Mouse (Mus musculus) fibroblast of lung, adult 2 months (primary cell): ENCODE measurements around the gene Nars2.
A peak's percentile ranks its signal among the peaks of the same experiment; 100 is the strongest.

ENCODE experiments used
- DNase-seq: peaks from one replicate; pipeline ENCODE4 v3.0.0-alpha.2; 2011; ENCODE audit warnings: low read depth

Gene Nars2

GRCm38 (mm10) chr7:96971027-96971996, 20.0 kb downstream of the Nars2 start:
- DNase-seq: no peak

GRCm38 (mm10) chr7:96972138-96972904, 21.0 kb downstream of the Nars2 start:
- DNase-seq: no peak

GRCm38 (mm10) chr7:96975914-96976313, 24.6 kb downstream of the Nars2 start:
- DNase-seq: no peak

GRCm38 (mm10) chr7:96977209-96977608, 25.9 kb downstream of the Nars2 start:
- DNase-seq: no peak

- DNase-seq: no peak
Measured at GRCm38 (mm10) chr7:96981366-96981765, 30.1 kb downstream of the Nars2 start.

- peak; percentile 29 for DNase-seq
Measured at GRCm38 (mm10) chr7:96983660-96984347, 32.5 kb downstream of the Nars2 start.

- DNase-seq: peak; percentile 64
Measured at GRCm38 (mm10) chr7:96985798-96986197, 34.5 kb downstream of the Nars2 start.

- no peak for DNase-seq
Measured at GRCm38 (mm10) chr7:96986795-96987445, 35.6 kb downstream of the Nars2 start.

- peak; percentile 47 for DNase-seq
Measured at GRCm38 (mm10) chr7:96987676-96988075, 36.4 kb downstream of the Nars2 start.

GRCm38 (mm10) chr7:97012956-97013355, 61.7 kb downstream of the Nars2 start:
- DNase-seq: no peak

- DNase-seq: no peak
Measured at GRCm38 (mm10) chr7:97018005-97018404, 66.7 kb downstream of the Nars2 start.

GRCm38 (mm10) chr7:97018418-97018817, 67.1 kb downstream of the Nars2 start:
- no peak for DNase-seq

- DNase-seq: no peak
Measured at GRCm38 (mm10) chr7:97019303-97019702, 68.0 kb downstream of the Nars2 start.

- DNase-seq: no peak
Measured at GRCm38 (mm10) chr7:97026772-97027358, 75.6 kb downstream of the Nars2 start.

- peak; percentile 10 for DNase-seq
Measured at GRCm38 (mm10) chr7:97029151-97029550, 77.8 kb downstream of the Nars2 start.

- DNase-seq: no peak
Measured at GRCm38 (mm10) chr7:97032412-97032811, 81.1 kb downstream of the Nars2 start.

GRCm38 (mm10) chr7:97039641-97040040, 88.3 kb downstream of the Nars2 start:
- no peak for DNase-seq

GRCm38 (mm10) chr7:97041868-97042449, 90.7 kb downstream of the Nars2 start:
- DNase-seq: no peak

GRCm38 (mm10) chr7:97042981-97043380, 91.7 kb downstream of the Nars2 start:
- DNase-seq: no peak

GRCm38 (mm10) chr7:97060966-97061365, 109.7 kb downstream of the Nars2 start:
- no peak for DNase-seq

- DNase-seq: no peak
Measured at GRCm38 (mm10) chr7:97071512-97071911, 120.2 kb downstream of the Nars2 start.
